Mouse (Mus musculus): ENCODE measurements around the gene Hba-x. TPM values are rescaled to one million over a fixed set of nuclear protein-coding genes. Genes with fewer than 3 reads are reported as not detected.
A peak's percentile ranks its signal among the peaks of the same experiment; 100 is the strongest.

Gene Hba-x
- polyA plus RNA-seq, 1 experiment: 1.9 TPM

- TF ChIP-seq CTCF (IDR thresholded peaks at IDR 0.05; ENCODE audit: borderline replicate concordance, control insufficient read depth, extremely low read depth, insufficient read depth, low read length, poor library complexity): no peak; the same call in 1 of the 2 replicates
- peak; percentile 94 for TF ChIP-seq POLR2A (IDR thresholded peaks at IDR 0.05; ENCODE audit: control insufficient read depth, extremely low read depth, insufficient read depth, low read length, poor library complexity)
- Histone ChIP-seq H3K27ac (ENCODE audit: control insufficient read depth, insufficient read depth, low read length) (0 out of 2 replicates have a peak within 1 kb of the TSS, but pooled peaks have one; percentile 43), H3K36me3 (ENCODE audit: control insufficient read depth, insufficient read depth, low read length) (no peaks in the 10 kb centered on the region), H3K4me1 (replicated peaks; ENCODE audit: control insufficient read depth, insufficient read depth, low read length) (peaks cover 8% of the 10 kb centered on the region), H3K27me3 (ENCODE audit: control insufficient read depth, insufficient read depth, low read length) (no peaks in the 10 kb centered on the region), H3K4me3 (ENCODE audit: control insufficient read depth, insufficient read depth, low read length) (peak within 1 kb of the TSS; percentile 99)
- peak; percentile 96 for DNase-seq
- under 1% methylated on average over 54 of the region's 54 CpGs for whole genome bisulfite sequencing
These were observed 8.9 kb upstream of the Hba-x start, which contains the start of gene Nprl3 for GRCm38 (mm10) chr11:32267188-32267884. Gene Nprl3, minus strand, starts transcription at chr11:32267707.

GRCm38 (mm10) chr11:32267964-32268363 is 8.2 kb upstream of the Hba-x start:
- WGBS: 43% methylated on average over 5 of the region's 5 CpGs
- no peak overlapping the region for H3K4me3 ChIP-seq (ENCODE audit: control insufficient read depth, insufficient read depth, low read length)
- no peaks in the 10 kb centered on the region for H3K36me3 ChIP-seq (ENCODE audit: control insufficient read depth, insufficient read depth, low read length)
- DNase-seq: no peak
- TF ChIP-seq CTCF (IDR thresholded peaks at IDR 0.05; ENCODE audit: borderline replicate concordance, control insufficient read depth, extremely low read depth, insufficient read depth, low read length, poor library complexity) (no peak), POLR2A (IDR thresholded peaks at IDR 0.05; ENCODE audit: control insufficient read depth, extremely low read depth, insufficient read depth, low read length, poor library complexity) (no peak)
- H3K4me1 ChIP-seq (replicated peaks; ENCODE audit: control insufficient read depth, insufficient read depth, low read length): peaks cover 8% of the 10 kb centered on the region
- no peaks in the 10 kb centered on the region for H3K27me3 ChIP-seq (ENCODE audit: control insufficient read depth, insufficient read depth, low read length)
- H3K27ac ChIP-seq (ENCODE audit: control insufficient read depth, insufficient read depth, low read length): no peak overlapping the region

GRCm38 (mm10) chr11:32268952-32269351 is 7.2 kb upstream of the Hba-x start:
- no peaks in the 10 kb centered on the region for H3K27me3 ChIP-seq (ENCODE audit: control insufficient read depth, insufficient read depth, low read length)
- no peak for DNase-seq
- TF ChIP-seq POLR2A (IDR thresholded peaks at IDR 0.05; ENCODE audit: control insufficient read depth, extremely low read depth, insufficient read depth, low read length, poor library complexity) (no peak), CTCF (IDR thresholded peaks at IDR 0.05; ENCODE audit: borderline replicate concordance, control insufficient read depth, extremely low read depth, insufficient read depth, low read length, poor library complexity) (no peak)
- no peaks in the 10 kb centered on the region for H3K36me3 ChIP-seq (ENCODE audit: control insufficient read depth, insufficient read depth, low read length)
- 97% methylated on average over 5 of the region's 5 CpGs for WGBS
- H3K4me1 ChIP-seq (replicated peaks; ENCODE audit: control insufficient read depth, insufficient read depth, low read length): peaks cover 8% of the 10 kb centered on the region
- no peak overlapping the region for H3K4me3 ChIP-seq (ENCODE audit: control insufficient read depth, insufficient read depth, low read length)
- no peak overlapping the region for H3K27ac ChIP-seq (ENCODE audit: control insufficient read depth, insufficient read depth, low read length)

GRCm38 (mm10) chr11:32271178-32271577 is 5.0 kb upstream of the Hba-x start:
- H3K4me1 ChIP-seq (replicated peaks; ENCODE audit: control insufficient read depth, insufficient read depth, low read length): peaks cover 5% of the 10 kb centered on the region
- TF ChIP-seq POLR2A (IDR thresholded peaks at IDR 0.05; ENCODE audit: control insufficient read depth, extremely low read depth, insufficient read depth, low read length, poor library complexity) (no peak), CTCF (IDR thresholded peaks at IDR 0.05; ENCODE audit: borderline replicate concordance, control insufficient read depth, extremely low read depth, insufficient read depth, low read length, poor library complexity) (no peak)
- H3K36me3 ChIP-seq (ENCODE audit: control insufficient read depth, insufficient read depth, low read length): no peaks in the 10 kb centered on the region
- WGBS: 11% methylated on average over 4 of the region's 4 CpGs
- H3K27me3 ChIP-seq (ENCODE audit: control insufficient read depth, insufficient read depth, low read length): no peaks in the 10 kb centered on the region
- H3K4me3 ChIP-seq (ENCODE audit: control insufficient read depth, insufficient read depth, low read length): no peak overlapping the region
- no peak overlapping the region for H3K27ac ChIP-seq (ENCODE audit: control insufficient read depth, insufficient read depth, low read length)
- no peak for DNase-seq

GRCm38 (mm10) chr11:32277736-32278457 is 1.7 kb downstream of the Hba-x start:
- no peak overlapping the region for H3K27ac ChIP-seq (ENCODE audit: control insufficient read depth, insufficient read depth, low read length)
- no peaks in the 10 kb centered on the region for H3K27me3 ChIP-seq (ENCODE audit: control insufficient read depth, insufficient read depth, low read length)
- no peaks in the 10 kb centered on the region for H3K36me3 ChIP-seq (ENCODE audit: control insufficient read depth, insufficient read depth, low read length)
- DNase-seq: no peak
- H3K4me3 ChIP-seq (ENCODE audit: control insufficient read depth, insufficient read depth, low read length): no peak overlapping the region
- TF ChIP-seq POLR2A (IDR thresholded peaks at IDR 0.05; ENCODE audit: control insufficient read depth, extremely low read depth, insufficient read depth, low read length, poor library complexity): no peak
- TF ChIP-seq CTCF (IDR thresholded peaks at IDR 0.05; ENCODE audit: borderline replicate concordance, control insufficient read depth, extremely low read depth, insufficient read depth, low read length, poor library complexity): no peak
- 83% methylated on average over 21 of the region's 21 CpGs for WGBS
- no peaks in the 10 kb centered on the region for H3K4me1 ChIP-seq (replicated peaks; ENCODE audit: control insufficient read depth, insufficient read depth, low read length)

GRCm38 (mm10) chr11:32278458-32278957 is 2.3 kb downstream of the Hba-x start:
- H3K4me1 ChIP-seq (replicated peaks; ENCODE audit: control insufficient read depth, insufficient read depth, low read length): no peaks in the 10 kb centered on the region
- DNase-seq: no peak
- H3K27ac ChIP-seq (ENCODE audit: control insufficient read depth, insufficient read depth, low read length): no peak overlapping the region
- H3K36me3 ChIP-seq (ENCODE audit: control insufficient read depth, insufficient read depth, low read length): no peaks in the 10 kb centered on the region
- no peak overlapping the region for H3K4me3 ChIP-seq (ENCODE audit: control insufficient read depth, insufficient read depth, low read length)
- no peaks in the 10 kb centered on the region for H3K27me3 ChIP-seq (ENCODE audit: control insufficient read depth, insufficient read depth, low read length)
- WGBS: 88% methylated on average over 12 of the region's 12 CpGs
- TF ChIP-seq CTCF (IDR thresholded peaks at IDR 0.05; ENCODE audit: borderline replicate concordance, control insufficient read depth, extremely low read depth, insufficient read depth, low read length, poor library complexity) (no peak), POLR2A (IDR thresholded peaks at IDR 0.05; ENCODE audit: control insufficient read depth, extremely low read depth, insufficient read depth, low read length, poor library complexity) (no peak)
